Mouse (Mus musculus) Patski (cell line): ENCODE data around the gene Thap4. TPM values are rescaled to one million over a fixed set of nuclear protein-coding genes. Genes with fewer than 3 reads are reported as not detected.

ENCODE experiments used
- ATAC-seq: fragments of 100-300 bp; one replicate; pipeline ENCODE4 v1.8.0; 2021
- CTCF ChIA-PET: fragments of 350-600 bp; sonication (Branson Sonifier 250); formaldehyde crosslinking; loops from one replicate; lab custom pipeline; 2022; ENCODE audit warnings: inconsistent platforms; lab: Charles Lee
- POLR2A ChIA-PET: fragments of 350-600 bp; sonication (Branson Sonifier 250); formaldehyde crosslinking; loops from one replicate; lab custom pipeline; 2022; ENCODE audit warnings: antibody characterized with exemption, inconsistent platforms; lab: Charles Lee
- DNase-seq: peaks from one replicate; pipeline ENCODE4 v3.0.0-alpha.2; 2011; ENCODE audit warnings: low read depth, low spot score
- H3K27me3 ChIP-seq: fragments of 371-371 bp; one replicate; pipeline ENCODE4 v1.5.1; 2021
- CTCF ChIP-seq: fragments of 100-300 bp; IDR thresholded peaks from one replicate; pipeline ENCODE4 v1.5.1; 2021
- in situ Hi-C: fragments of 300-500 bp; cut with MboI; formaldehyde crosslinking; loops from 3 replicates; pipeline ENCODE4 v1.11.1; 2018; ENCODE audit warnings: low pct_unique_long_range_greater_than_20kb, mixed read lengths
- polyA plus RNA-seq: library from polyadenylated mRNA; unstranded; gene quantifications from one replicate; pipeline ENCODE4 v1.2.3, GENCODE M21; 2021

The Thap4 gene
- polyA plus RNA-seq, 1 experiment from 2014 or later, result 86.0 TPM

GRCm38 (mm10) chr1:93748539-93748938, 6.1 kb downstream of the Thap4 start:
- TF ChIP-seq CTCF, result no peak
- H3K27me3 ChIP-seq, result no peaks in the 10 kb centered on the region
- POLR2A ChIA-PET, result no interaction called here
- DNase-seq, result no peak
- ATAC-seq, result no peak
- in situ Hi-C loops, result no loop called here
- CTCF ChIA-PET, result no interaction called here

GRCm38 (mm10) chr1:93746179-93746578, 8.5 kb downstream of the Thap4 start:
- in situ Hi-C loops, result no loop called here
- no peak for DNase-seq
- POLR2A ChIA-PET, result interaction anchor here (0.6 kb wide), 1 partner anchor 126 kb away, joined by 3 read pairs; no protein-coding TSS in a partner anchor
- TF ChIP-seq CTCF, result no peak
- CTCF ChIA-PET, result no interaction called here
- H3K27me3 ChIP-seq, result no peaks in the 10 kb centered on the region
- ATAC-seq, result no peak

- ATAC-seq, result no peak
- ChIA-PET POLR2A (no interaction called here), CTCF (no interaction called here)
- no peaks in the 10 kb centered on the region for H3K27me3 ChIP-seq
- TF ChIP-seq CTCF, result no peak
- no peak for DNase-seq
- in situ Hi-C loops, result no loop called here
Observed at GRCm38 (mm10) chr1:93742910-93743309, 11.8 kb downstream of the Thap4 start.

GRCm38 (mm10) chr1:93741987-93742386, 12.7 kb downstream of the Thap4 start:
- in situ Hi-C loops, result no loop called here
- ChIA-PET POLR2A (no interaction called here), CTCF (no interaction called here)
- no peak for DNase-seq
- TF ChIP-seq CTCF, result no peak
- no peaks in the 10 kb centered on the region for H3K27me3 ChIP-seq
- ATAC-seq, result no peak

- ATAC-seq (no peak), DNase-seq (no peak)
- CTCF ChIA-PET, result interaction anchor here (1.1 kb wide), 1 partner anchor 12 kb away, joined by 3 read pairs; no protein-coding TSS in a partner anchor
- POLR2A ChIA-PET, result interaction anchor here (0.6 kb wide), 1 partner anchor 12 kb away, joined by 3 read pairs; no protein-coding TSS in a partner anchor
- no peaks in the 10 kb centered on the region for H3K27me3 ChIP-seq
- no peak for TF ChIP-seq CTCF
- in situ Hi-C loops, result no loop called here
Observed at GRCm38 (mm10) chr1:93740671-93741070, 14.0 kb downstream of the Thap4 start.

GRCm38 (mm10) chr1:93737711-93738110, 17.0 kb downstream of the Thap4 start:
- CTCF ChIA-PET, result no interaction called here
- no peak for TF ChIP-seq CTCF
- POLR2A ChIA-PET, result interaction anchor here (0.6 kb wide), 1 partner anchor 51 kb away, joined by 3 read pairs; no protein-coding TSS in a partner anchor
- ATAC-seq (no peak), DNase-seq (no peak)
- no peaks in the 10 kb centered on the region for H3K27me3 ChIP-seq
- in situ Hi-C loops, result loop anchor here (10.0 kb wide), 1 partner anchor 223 kb away; the partner anchor contains the start of gene Farp2

GRCm38 (mm10) chr1:93735859-93736258, 18.8 kb downstream of the Thap4 start:
- TF ChIP-seq CTCF, result no peak
- ChIA-PET POLR2A (no interaction called here), CTCF (no interaction called here)
- ATAC-seq (no peak), DNase-seq (no peak)
- in situ Hi-C loops, result loop anchor here (10.0 kb wide), 1 partner anchor 221 kb away; the partner anchor contains the start of gene Farp2
- no peaks in the 10 kb centered on the region for H3K27me3 ChIP-seq

- H3K27me3 ChIP-seq, result no peaks in the 10 kb centered on the region
- CTCF ChIA-PET, result interaction anchor here (1.0 kb wide), 1 partner anchor 14 kb away, joined by 3 read pairs; no protein-coding TSS in a partner anchor
- no peak for DNase-seq
- no peak for TF ChIP-seq CTCF
- in situ Hi-C loops, result loop anchor here (10.0 kb wide), 1 partner anchor 217 kb away; the partner anchor contains the start of gene Farp2
- no peak for ATAC-seq
- POLR2A ChIA-PET, result no interaction called here
Observed at GRCm38 (mm10) chr1:93731880-93732281, 22.8 kb downstream of the Thap4 start.

- ATAC-seq (no peak), DNase-seq (no peak)
- TF ChIP-seq CTCF, result no peak
- in situ Hi-C loops, result loop anchor here (10.0 kb wide), 1 partner anchor 216 kb away; the partner anchor contains the start of gene Farp2
- ChIA-PET CTCF (interaction anchor here (1.0 kb wide), 1 partner anchor 13 kb away, joined by 3 read pairs; no protein-coding TSS in a partner anchor), POLR2A (no interaction called here)
- H3K27me3 ChIP-seq, result no peaks in the 10 kb centered on the region
Observed at GRCm38 (mm10) chr1:93731103-93731502, 23.6 kb downstream of the Thap4 start.

GRCm38 (mm10) chr1:93726974-93727373, 27.7 kb downstream of the Thap4 start:
- in situ Hi-C loops, result no loop called here
- no peak for ATAC-seq
- peak; percentile 89 for TF ChIP-seq CTCF

GRCm38 (mm10) chr1:93726116-93726515, 28.5 kb downstream of the Thap4 start:
- ATAC-seq (no peak), DNase-seq (no peak)
- CTCF ChIA-PET, result interaction anchor here (0.9 to 1.6 kb wide), 2 partner anchors 20 to 24 kb away, joined by 3 to 6 read pairs; no protein-coding TSS in a partner anchor

More at GRCm38 (mm10) chr1:93726974-93727373, 27.7 kb downstream of the Thap4 start:
- no peak for DNase-seq
- ChIA-PET POLR2A (no interaction called here), CTCF (interaction anchor here (0.8 to 2.3 kb wide), 4 partner anchors 9 to 209 kb away, joined by 3 to 5 read pairs (median 3); no protein-coding TSS in a partner anchor)
- no peaks in the 10 kb centered on the region for H3K27me3 ChIP-seq

More at GRCm38 (mm10) chr1:93726116-93726515, 28.5 kb downstream of the Thap4 start:
- TF ChIP-seq CTCF, result peak; percentile 68
- POLR2A ChIA-PET, result no interaction called here
- in situ Hi-C loops, result no loop called here
- H3K27me3 ChIP-seq, result no peaks in the 10 kb centered on the region
